Mouse (Mus musculus) CH12.LX (cell line): Measurements from ENCODE around the gene Edem3. TPM values are rescaled to one million over a fixed set of nuclear protein-coding genes. Genes with fewer than 3 reads are reported as not detected.

Experiments
- DNase-seq: peaks from one replicate; pipeline ENCODE4 v3.0.0-alpha.2; 2013; ENCODE audit errors: extremely low read depth
- H3K27ac ChIP-seq: 2 replicates; pipeline ENCODE4 v1.5.1; 2012; ENCODE audit warnings: low read depth, mild to moderate bottlenecking, control low read depth, moderate library complexity; ENCODE audit not compliant: insufficient read depth
- H3K27me3 ChIP-seq: replicated peaks from 2 replicates; pipeline ENCODE3; 2012; ENCODE audit warnings: inconsistent platforms
- H3K36me3 ChIP-seq, 2 experiments: replicated peaks in 1 of 2; 2 replicates each; pipeline versions ENCODE3 to v1.6.1; 2012; ENCODE audit warnings: inconsistent platforms in 1 of 2, low read length in 1 of 2, mild to moderate bottlenecking in 1 of 2, mixed read lengths in 1 of 2, moderate library complexity in 1 of 2; ENCODE audit not compliant: control insufficient read depth in 1 of 2, insufficient read depth in 1 of 2
- H3K4me1 ChIP-seq, 2 experiments: 2 replicates each; pipeline ENCODE4 v1.6.1; 2012; ENCODE audit warnings: inconsistent platforms in 1 of 2, moderate library complexity in 1 of 2; ENCODE audit not compliant: insufficient read depth in 2 of 2, control insufficient read depth in 1 of 2
- H3K4me2 ChIP-seq: 2 replicates; pipeline ENCODE4 v1.6.1; 2012; ENCODE audit warnings: low read depth, mild to moderate bottlenecking, control low read depth; ENCODE audit not compliant: poor library complexity, insufficient read depth, severe bottlenecking
- H3K4me3 ChIP-seq, 3 experiments: fragments of 150-350 bp in 1 of 3; sonication (generic) in 1 of 3; replicated peaks in 1 of 3; 2 replicates each; pipeline versions ENCODE3 to v1.5.1; 2011 to 2012; ENCODE audit warnings: low read depth in 2 of 3, low read length in 2 of 3, mild to moderate bottlenecking in 2 of 3, moderate library complexity in 2 of 3, control low read depth in 1 of 3, improper control_type of control experiment in 1 of 3, inconsistent platforms in 1 of 3, mixed read lengths in 1 of 3; ENCODE audit not compliant: poor library complexity in 1 of 3
- H3K79me2 ChIP-seq: replicated peaks from 2 replicates; pipeline ENCODE4 v1.6.1; 2012; ENCODE audit warnings: mild to moderate bottlenecking, moderate library complexity; ENCODE audit not compliant: control insufficient read depth, poor library complexity, insufficient read depth, severe bottlenecking; ENCODE audit errors: extremely low read depth
- H3K9ac ChIP-seq: 2 replicates; pipeline ENCODE4 v1.6.1; 2012; ENCODE audit warnings: low read depth, mild to moderate bottlenecking, control low read depth, moderate library complexity; ENCODE audit not compliant: insufficient read depth
- H3K9me3 ChIP-seq: replicated peaks from 2 replicates; pipeline ENCODE3; 2012; ENCODE audit warnings: low read length, inconsistent platforms, mixed read lengths
- CHD1 ChIP-seq: IDR thresholded peaks from 2 replicates; pipeline ENCODE4 v1.6.1; 2012; ENCODE audit warnings: low read depth, low read length, improper control_type of control experiment, inconsistent platforms
- CHD2 ChIP-seq: IDR thresholded peaks from 2 replicates; pipeline ENCODE4 v1.6.1; 2011; ENCODE audit warnings: low read length, improper control_type of control experiment
- CTCF ChIP-seq, 2 experiments: IDR thresholded peaks in 1 of 2; conservative IDR thresholded peaks in 1 of 2; 2 replicates each; pipeline ENCODE4 v1.5.1; 2011 to 2012; ENCODE audit warnings: low read depth in 2 of 2, low read length in 2 of 2, improper control_type of control experiment in 1 of 2, inconsistent platforms in 1 of 2, mild to moderate bottlenecking in 1 of 2, moderate library complexity in 1 of 2
- E2F4 ChIP-seq: IDR thresholded peaks from 2 replicates; pipeline ENCODE4 v1.6.1; 2011; ENCODE audit warnings: low read depth, low read length, improper control_type of control experiment; ENCODE audit not compliant: insufficient replicate concordance
- ELF1 ChIP-seq: IDR thresholded peaks from 2 replicates; pipeline ENCODE4 v1.6.1; 2014; ENCODE audit warnings: low read depth, mild to moderate bottlenecking, inconsistent platforms, low read length, improper control_type of control experiment
- EP300 ChIP-seq: IDR thresholded peaks from 2 replicates; pipeline ENCODE4 v1.6.1; 2011; ENCODE audit warnings: low read length, improper control_type of control experiment
- ETS1 ChIP-seq: conservative IDR thresholded peaks from 2 replicates; pipeline ENCODE4 v1.6.1; 2012; ENCODE audit warnings: low read depth, mild to moderate bottlenecking, inconsistent platforms, low read length, improper control_type of control experiment, moderate library complexity
- GABPA ChIP-seq: IDR thresholded peaks from 2 replicates; pipeline ENCODE4 v1.6.1; 2012; ENCODE audit warnings: low read depth, low read length, improper control_type of control experiment, inconsistent platforms; ENCODE audit not compliant: insufficient replicate concordance
- HCFC1 ChIP-seq: IDR thresholded peaks from 2 replicates; pipeline ENCODE4 v1.6.1; 2012; ENCODE audit warnings: low read depth, mild to moderate bottlenecking, inconsistent platforms, low read length, improper control_type of control experiment
- IRF4 ChIP-seq: IDR thresholded peaks from 2 replicates; pipeline ENCODE4 v1.6.1; 2014; ENCODE audit warnings: low read depth, mild to moderate bottlenecking, inconsistent platforms, low read length, improper control_type of control experiment
- JUN ChIP-seq: IDR thresholded peaks from 2 replicates; pipeline ENCODE4 v1.6.1; 2011; ENCODE audit warnings: low read depth, mild to moderate bottlenecking, low read length, improper control_type of control experiment, moderate library complexity; ENCODE audit not compliant: insufficient read depth
- JUND ChIP-seq: conservative IDR thresholded peaks from 2 replicates; pipeline ENCODE4 v1.6.1; 2011; ENCODE audit warnings: low read depth, low read length, improper control_type of control experiment
- KAT2A ChIP-seq: IDR thresholded peaks from 2 replicates; pipeline ENCODE4 v1.6.1; 2012; ENCODE audit warnings: low read length, improper control_type of control experiment, inconsistent platforms; ENCODE audit not compliant: insufficient replicate concordance
- MAFK ChIP-seq: IDR thresholded peaks from 2 replicates; pipeline ENCODE4 v1.6.1; 2011; ENCODE audit warnings: low read length, improper control_type of control experiment; ENCODE audit not compliant: insufficient replicate concordance
- MAX ChIP-seq: IDR thresholded peaks from 2 replicates; pipeline ENCODE4 v1.6.1; 2011; ENCODE audit warnings: low read length, improper control_type of control experiment
- MAZ ChIP-seq: IDR thresholded peaks from 2 replicates; pipeline ENCODE4 v1.6.1; 2012; ENCODE audit warnings: low read depth, mild to moderate bottlenecking, inconsistent platforms, low read length, improper control_type of control experiment, moderate library complexity
- MXI1 ChIP-seq: IDR thresholded peaks from 2 replicates; pipeline ENCODE4 v1.6.1; 2011; ENCODE audit warnings: mild to moderate bottlenecking, low read depth, low read length, improper control_type of control experiment
- NELFE ChIP-seq: IDR thresholded peaks from 2 replicates; pipeline ENCODE4 v1.6.1; 2011; ENCODE audit warnings: low read depth, low read length, improper control_type of control experiment
- NRF1 ChIP-seq: IDR thresholded peaks from 2 replicates; pipeline ENCODE4 v1.6.1; 2014; ENCODE audit warnings: low read depth, mild to moderate bottlenecking, inconsistent platforms, low read length, improper control_type of control experiment, moderate library complexity
- PAX5 ChIP-seq: IDR thresholded peaks from 2 replicates; pipeline ENCODE4 v1.6.1; 2012; ENCODE audit warnings: low read length, inconsistent platforms, mixed read lengths
- POLR2A ChIP-seq: IDR thresholded peaks from 2 replicates; pipeline ENCODE4 v1.6.1; 2011; ENCODE audit warnings: low read depth, mild to moderate bottlenecking, improper control_type of control experiment, low read length
- POLR2AphosphoS2 ChIP-seq: IDR thresholded peaks from 2 replicates; pipeline ENCODE4 v1.6.1; 2011; ENCODE audit warnings: low read depth, low read length, improper control_type of control experiment
- SIN3A ChIP-seq: IDR thresholded peaks from 2 replicates; pipeline ENCODE4 v1.6.1; 2012; ENCODE audit warnings: low read length, improper control_type of control experiment, inconsistent platforms
- TBP ChIP-seq: conservative IDR thresholded peaks from 2 replicates; pipeline ENCODE4 v1.6.1; 2011; ENCODE audit warnings: low read depth, low read length, improper control_type of control experiment
- TCF12 ChIP-seq: IDR thresholded peaks from 2 replicates; pipeline ENCODE4 v1.6.1; 2014; ENCODE audit warnings: low read depth, mild to moderate bottlenecking, inconsistent platforms, low read length, improper control_type of control experiment
- UBTF ChIP-seq: IDR thresholded peaks from 2 replicates; pipeline ENCODE4 v1.6.1; 2012; ENCODE audit warnings: low read depth, mild to moderate bottlenecking, inconsistent platforms, low read length, improper control_type of control experiment, moderate library complexity
- USF2 ChIP-seq: conservative IDR thresholded peaks from 2 replicates; pipeline ENCODE4 v1.6.1; 2011; ENCODE audit warnings: low read depth, low read length, improper control_type of control experiment
- ZC3H11A ChIP-seq: IDR thresholded peaks from 2 replicates; pipeline ENCODE4 v1.6.1; 2012; ENCODE audit warnings: low read depth, mild to moderate bottlenecking, inconsistent platforms, low read length, improper control_type of control experiment
- ZKSCAN1 ChIP-seq: IDR thresholded peaks from 2 replicates; pipeline ENCODE4 v1.6.1; 2012; ENCODE audit warnings: low read depth, inconsistent platforms, low read length, improper control_type of control experiment, borderline replicate concordance
- ZMIZ1 ChIP-seq: IDR thresholded peaks from 2 replicates; pipeline ENCODE4 v1.6.1; 2012; ENCODE audit warnings: low read depth, mild to moderate bottlenecking, inconsistent platforms, low read length, improper control_type of control experiment
- ZNF384 ChIP-seq: IDR thresholded peaks from 2 replicates; pipeline ENCODE4 v1.6.1; 2012; ENCODE audit warnings: low read depth, low read length, improper control_type of control experiment, inconsistent platforms
- dilution Hi-C: fragments of 300-500 bp; cut with MboI; formaldehyde crosslinking; loops from 2 replicates; pipeline ENCODE4 v1.14.3; 2020; ENCODE audit warnings: low sequenced_read_pairs; ENCODE audit not compliant: extremely low pct_unique_long_range_greater_than_20kb, extremely low pct_ligation_motif_present
- in situ Hi-C: fragments of 300-500 bp; cut with MboI; formaldehyde crosslinking; loops from 3 replicates; pipeline ENCODE4 v1.14.3; 2019; ENCODE audit warnings: low sequenced_read_pairs, low pct_ligation_motif_present, low pct_unique_long_range_greater_than_20kb, mixed read lengths
- polyA plus RNA-seq: library from polyadenylated mRNA; unstranded; fragments of >175 nt; gene quantifications from 2 replicates; pipeline ENCODE4 v1.2.1, GENCODE M21; 2012; ENCODE audit warnings: low read depth; ENCODE audit not compliant: insufficient read length
- total RNA-seq, 2 experiments: library from RNA; depleted of rRNA; stranded (reverse); fragments of 300-350 nt in 1 of 2; fragments of >200 nt in 1 of 2; gene quantifications; 2 replicates each; pipeline ENCODE4 v1.2.3; 2012 to 2014

Edem3 gene
- total RNA-seq (2012; rRNA removed) (9.8 and 11.5 TPM in 2 replicates), total RNA-seq (2014; rRNA removed) (15.8 and 17.6 TPM in 2 replicates), polyA plus RNA-seq (9.8 and 10.6 TPM in 2 replicates)

- Histone ChIP-seq H3K9me3 (no peaks in the 10 kb centered on the region), H3K9ac (peak within 1 kb of the TSS; percentile 68), H3K4me3 (peak within 1 kb of the TSS; percentile 84 to 96 (median 91)), H3K36me3 (peaks cover 3% of the 10 kb centered on the region in 2 experiments), H3K4me1 (peaks cover 0 to 38% of the 10 kb centered on the region in 2 experiments; a peak in 2 of 4 replicates), H3K79me2 (peaks cover 10% of the 10 kb centered on the region; the same call in 1 of the 2 replicates), H3K27me3 (no peaks in the 10 kb centered on the region), H3K27ac (peak within 1 kb of the TSS; percentile 11; the same call in 1 of the 2 replicates), H3K4me2 (peak within 1 kb of the TSS; percentile 99)
- peak; percentile 79; the same call in 1 of the 2 replicates for TF ChIP-seq MAZ
- peak; percentile 81 for TF ChIP-seq MXI1
- 0 out of 2 replicates have a peak, but pooled peaks have one; percentile 21 for TF ChIP-seq JUND
- no peak; the same call in 1 of the 2 replicates for TF ChIP-seq MAX
- no peak for TF ChIP-seq JUN
- peak; percentile 99 for TF ChIP-seq KAT2A
- TF ChIP-seq ETS1 = no peak
- no peak; the same call in none of the 2 replicates for TF ChIP-seq ZMIZ1
- TF ChIP-seq NELFE = peak; percentile 28; the same call in 1 of the 2 replicates
- peak; percentile 89 for TF ChIP-seq NRF1
- no peak for TF ChIP-seq MAFK
- no peak for TF ChIP-seq EP300
- TF ChIP-seq POLR2AphosphoS2 = no peak; the same call in 1 of the 2 replicates
- TF ChIP-seq ZC3H11A = no peak
- TF ChIP-seq POLR2A = peak; percentile 72
- TF ChIP-seq TCF12 = 0 out of 2 replicates have a peak, but pooled peaks have one; percentile 24
- peak; percentile 85; the same call in 1 of the 2 replicates for TF ChIP-seq GABPA
- peak; percentile 61 for TF ChIP-seq CHD2
- no peak for TF ChIP-seq TBP
- TF ChIP-seq USF2 = no peak
- peak; percentile 50 for TF ChIP-seq IRF4
- TF ChIP-seq ZNF384 = no peak
- no peak for TF ChIP-seq CTCF (conservative IDR thresholded peaks at IDR 0.05 in 1 of 2, IDR thresholded peaks at IDR 0.05 in 1 of 2; ENCODE audit: low read depth in 2 of 2, low read length in 2 of 2)
- TF ChIP-seq PAX5 = no peak
- no peak for TF ChIP-seq UBTF
- TF ChIP-seq CHD1 = no peak
- no peak for TF ChIP-seq E2F4
- peak; percentile 78 for TF ChIP-seq SIN3A
- no peak for TF ChIP-seq ZKSCAN1
- peak; percentile 96 for TF ChIP-seq HCFC1
- peak; percentile 99 for TF ChIP-seq ELF1
- peak; percentile 99 for DNase-seq
- dilution Hi-C loops = no loop called here
- in situ Hi-C loops = no loop called here
These were observed at the start of gene Edem3 for GRCm38 (mm10) chr1:151754881-151755659. Gene Edem3 (plus strand): TSS chr1:151755371.
